Comparison of ENCODE assay signal across 8 mouse cellular contexts in the genomic region with DNA sequence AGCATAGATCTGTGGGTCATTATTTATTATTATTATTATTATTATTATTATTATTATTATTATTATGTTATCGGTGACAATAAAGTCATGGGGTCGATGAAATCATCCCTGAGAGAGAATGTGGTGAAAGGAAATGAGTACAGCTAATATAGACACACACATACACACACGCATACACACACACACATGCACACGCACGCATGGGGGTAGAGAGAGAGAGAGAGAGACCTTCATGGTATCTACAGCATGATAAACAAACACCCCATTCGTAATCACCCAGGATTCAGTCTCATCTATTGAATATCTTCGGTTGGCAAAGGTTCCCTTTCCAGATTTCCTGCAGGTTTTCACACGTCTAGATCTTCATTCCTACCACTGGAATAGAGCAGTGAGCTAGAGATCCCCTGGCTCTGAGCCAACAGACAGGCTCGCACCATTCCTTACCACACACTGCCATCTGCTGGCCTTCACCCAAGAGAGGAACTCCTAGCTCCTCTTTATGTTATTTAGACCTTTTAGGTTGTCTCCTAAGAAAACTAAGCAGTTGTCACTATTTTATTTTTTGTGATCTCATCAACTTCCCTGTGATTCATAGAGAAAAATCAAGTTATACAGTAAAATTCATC.
DNase-seq lines count a peak whose midpoint lies in the region; ATAC-seq and TF ChIP-seq lines count a peak whose summit lies in the region.

No protein-coding gene starts in this region.

- H3K9me3 ChIP-seq in hindbrain, embryonic 15.5 days, result no peaks in the 10 kb centered on the region

- no peaks in the 10 kb centered on the region for H3K36me3 ChIP-seq in hindbrain, embryonic 15.5 days

- POLR2A ChIA-PET in Patski (lab: Charles Lee), result interaction anchor here (0.7 kb wide), 1 partner anchor 453 kb away, joined by 3 read pairs; no protein-coding TSS in a partner anchor

- H3K9ac ChIP-seq in hindbrain, embryonic 15.5 days, result no peak overlapping the region

- in situ Hi-C loops in Patski (cut with MboI; ENCODE audit: low pct_unique_long_range_greater_than_20kb), result loop anchor here (10.0 to 25.0 kb wide), 3 partner anchors 484 to 1507 kb away; no protein-coding TSS in a partner anchor

- 49% methylated on average over 9 of the region's 9 CpGs for WGBS in hindbrain, embryonic 15.5 days

- H3K27me3 ChIP-seq in Patski, result no peaks in the 10 kb centered on the region
- H3K27me3 ChIP-seq in hindbrain, embryonic 15.5 days, result no peaks in the 10 kb centered on the region

- no peak overlapping the region for H3K4me3 ChIP-seq in hindbrain, embryonic 15.5 days

- H3K4me2 ChIP-seq in hindbrain, embryonic 15.5 days, result no peak overlapping the region

- ATAC-seq in Patski, result peak; percentile 63
- ATAC-seq in hindbrain, embryonic 15.5 days (ENCODE audit: low FRiP score, low read depth), result peak; percentile 83

- H3K27ac ChIP-seq in hindbrain, embryonic 15.5 days (replicated peaks), result no peak overlapping the region

- DNase-seq in Patski (ENCODE audit: low read depth, low spot score), result no peak
- peak; percentile 96 to 98 for DNase-seq in cerebellum, postnatal 10 days
- peak; percentile 76 to 85 for DNase-seq in frontal cortex, postnatal 14 days (ENCODE audit: low spot score in 2 of 2)
- peak; percentile 84 to 91 for DNase-seq in layer of hippocampus, postnatal 14 days (ENCODE audit: low spot score in 2 of 2)
- DNase-seq in lung, postnatal 36 days, result peak; percentile 88
- DNase-seq in right cerebral cortex, postnatal 10 days (ENCODE audit: low spot score in 2 of 2), result peak; percentile 94 to 95
- peak; percentile 71 to 83 for DNase-seq in urinary bladder, postnatal 4 days (ENCODE audit: low spot score in 2 of 2)

- no peaks in the 10 kb centered on the region for H3K4me1 ChIP-seq in hindbrain, embryonic 15.5 days (replicated peaks)

- CTCF ChIA-PET in Patski (lab: Charles Lee), result interaction anchor here (0.8 to 3.0 kb wide), 5 partner anchors 9 to 317 kb away, joined by 3 to 15 read pairs (median 6); no protein-coding TSS in a partner anchor

- TF ChIP-seq CTCF in Patski (IDR thresholded peaks at IDR 0.05), result peak; percentile 87
